Mouse (Mus musculus) brain, adult 2 months (tissue): ENCODE data around the gene Veph1.
A peak's percentile ranks its signal among the peaks of the same experiment; 100 is the strongest.

Experiments used
- DNase-seq: peaks from one replicate; pipeline ENCODE4 v3.0.0; 2011; ENCODE audit warnings: low read depth, low spot score

Veph1 gene

GRCm38 (mm10) chr3:66296545-66296944 is at the start of gene Veph1:
Gene Veph1 (minus strand): TSS chr3:66296837.
- DNase-seq, result no peak

DNA sequence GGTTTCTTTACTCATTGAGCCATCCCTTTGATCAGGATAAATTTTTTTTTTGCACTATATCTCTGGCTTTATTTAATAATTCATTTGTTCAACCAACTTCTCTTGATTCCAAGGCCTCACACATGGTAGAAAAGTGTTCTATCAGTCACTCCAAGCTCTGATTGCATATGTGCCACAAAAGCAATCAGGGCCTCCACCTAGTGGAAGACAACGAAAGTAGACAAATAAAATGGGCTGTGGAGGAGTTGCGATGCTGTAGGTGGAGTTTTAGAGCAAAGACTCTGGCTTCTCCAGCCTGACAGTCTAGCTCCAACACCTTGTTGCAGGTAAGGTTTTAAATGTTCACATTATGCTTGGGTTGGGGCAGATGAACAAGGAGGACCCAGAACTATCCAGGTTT is 44.1 kb upstream of the Veph1 start:
- DNase-seq, result no peak

DNA sequence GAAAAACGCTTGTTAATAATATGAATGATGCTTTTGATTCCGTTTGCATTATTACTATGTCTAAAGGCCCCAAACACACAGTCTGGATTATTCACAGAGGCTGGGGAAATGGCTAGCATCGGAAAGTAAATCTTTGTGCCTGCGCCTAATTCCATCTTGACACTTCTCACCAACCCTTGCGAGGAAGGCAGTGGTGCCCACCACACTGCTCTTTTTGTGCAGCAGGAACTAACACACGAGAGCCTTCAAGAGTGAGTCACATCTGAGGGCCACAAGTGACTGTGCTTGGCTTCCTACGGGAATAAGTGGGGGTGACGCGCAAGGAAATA is 35.7 kb upstream of the Veph1 start:
- no peak for DNase-seq

DNA sequence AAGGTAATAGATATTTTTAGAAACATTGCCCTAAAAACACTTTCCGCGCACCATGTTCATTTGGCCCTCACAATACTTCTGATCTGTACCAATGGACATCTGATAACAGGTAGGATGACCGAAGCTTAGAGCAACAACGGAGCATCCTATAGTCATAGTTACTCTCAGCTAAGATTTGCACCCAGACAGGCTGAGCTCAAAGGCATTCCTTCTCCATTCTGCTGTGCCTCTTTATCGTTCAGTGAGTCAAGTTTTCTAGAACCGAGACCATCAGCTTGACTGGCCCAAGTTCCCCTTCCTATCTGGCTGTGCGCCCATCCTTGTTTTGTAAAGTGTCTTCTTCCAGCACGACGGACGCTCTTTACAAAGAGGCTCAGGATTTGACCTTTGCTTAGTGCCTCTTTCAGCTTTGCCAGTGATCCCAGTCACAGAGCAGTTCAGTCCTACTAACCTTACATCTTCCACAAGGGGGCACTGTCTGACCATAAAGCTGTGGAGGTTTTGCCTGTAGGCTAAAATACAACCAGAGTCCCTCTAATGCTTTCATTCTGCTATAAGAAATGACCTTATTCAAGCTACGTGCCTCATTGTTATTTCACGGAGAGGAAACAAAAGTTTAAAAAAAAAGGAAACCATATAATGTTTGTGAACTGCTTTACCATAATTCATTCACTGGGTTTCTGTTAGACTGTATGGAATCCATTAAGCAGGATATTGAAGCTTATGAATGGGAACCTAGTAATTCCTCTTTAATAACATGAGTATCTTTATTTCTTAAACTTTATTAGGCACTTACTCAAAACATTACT is 35.2 kb upstream of the Veph1 start:
- DNase-seq, result peak; percentile 72

DNA sequence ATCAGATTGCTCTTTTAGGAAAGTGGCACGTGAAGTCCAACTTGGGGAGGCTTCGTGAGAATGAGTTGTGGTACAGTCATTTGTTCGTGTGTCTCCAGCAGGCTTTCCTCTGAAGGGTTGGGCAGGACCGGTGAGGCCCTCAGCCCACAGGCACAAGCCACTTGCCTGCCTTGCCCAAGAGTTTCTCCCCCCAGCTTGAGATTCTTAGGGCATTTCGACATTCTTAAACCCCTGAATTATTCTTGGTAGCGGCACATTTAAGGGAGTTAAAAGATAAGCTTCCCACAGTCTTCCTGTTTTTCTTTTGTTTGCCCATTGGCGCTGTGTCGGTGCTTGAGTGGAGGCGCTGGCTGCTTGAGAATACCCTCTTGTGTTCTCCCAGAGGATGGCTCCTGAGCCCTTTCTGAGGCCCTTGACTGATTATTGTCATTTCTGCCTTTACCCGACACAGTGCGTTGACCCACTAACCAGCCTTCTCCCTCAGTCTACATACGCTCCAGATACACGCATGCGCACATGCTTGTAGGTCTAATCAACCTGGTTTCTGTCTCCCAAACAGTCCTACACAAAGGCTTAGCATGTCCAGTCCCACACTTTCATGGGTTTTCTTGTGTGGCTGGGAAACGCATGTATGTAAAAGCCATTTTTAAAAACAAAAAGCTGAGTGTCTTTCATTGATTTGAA is 34.4 kb upstream of the Veph1 start:
- no peak for DNase-seq

GRCm38 (mm10) chr3:66325962-66326834 is 29.6 kb upstream of the Veph1 start:
- no peak for DNase-seq

- DNase-seq, result no peak
Measured at GRCm38 (mm10) chr3:66325486-66325951, 28.9 kb upstream of the Veph1 start.

DNA sequence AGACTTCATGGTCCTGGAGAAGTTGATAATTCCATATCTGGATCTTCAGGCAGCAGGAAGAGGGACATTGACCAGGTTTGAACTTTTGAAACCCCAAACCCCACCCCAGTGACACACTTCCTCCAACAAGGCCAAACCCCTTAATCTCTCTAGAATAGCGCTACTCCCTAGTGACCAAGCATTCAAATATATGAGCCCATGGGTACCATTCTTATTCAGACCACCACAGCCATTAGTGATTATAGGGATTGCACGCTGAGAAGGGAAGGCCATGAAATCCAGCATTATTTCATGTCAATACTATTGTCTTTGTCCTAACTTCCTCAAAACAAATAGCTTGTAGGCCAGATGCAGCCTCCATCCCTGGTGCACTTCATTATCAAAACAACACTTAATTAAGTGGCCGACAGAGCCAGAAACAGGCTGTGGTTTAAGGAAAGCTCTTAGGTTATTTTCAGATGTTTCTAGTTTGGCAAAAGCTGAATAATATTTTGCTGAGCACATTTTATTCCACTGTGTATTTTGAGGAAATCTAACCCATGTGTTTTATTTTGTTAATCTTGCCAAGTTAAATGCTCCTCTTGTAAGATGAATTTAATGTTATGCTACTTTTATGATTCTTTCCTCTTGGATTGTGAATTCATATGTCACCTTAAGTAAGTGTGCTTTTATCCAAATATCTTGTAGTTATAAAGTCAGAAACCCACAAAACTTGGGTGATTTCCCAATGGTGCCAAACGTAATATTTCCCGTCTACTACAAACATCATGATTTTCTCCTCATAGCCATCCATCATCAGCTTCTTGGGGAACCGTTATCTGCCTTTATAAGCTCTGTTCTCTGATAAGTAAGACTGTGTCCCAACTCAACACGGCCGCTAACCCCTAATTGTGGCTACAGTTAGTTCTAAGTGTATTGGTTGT is 18.4 kb upstream of the Veph1 start:
- DNase-seq, result no peak

DNA sequence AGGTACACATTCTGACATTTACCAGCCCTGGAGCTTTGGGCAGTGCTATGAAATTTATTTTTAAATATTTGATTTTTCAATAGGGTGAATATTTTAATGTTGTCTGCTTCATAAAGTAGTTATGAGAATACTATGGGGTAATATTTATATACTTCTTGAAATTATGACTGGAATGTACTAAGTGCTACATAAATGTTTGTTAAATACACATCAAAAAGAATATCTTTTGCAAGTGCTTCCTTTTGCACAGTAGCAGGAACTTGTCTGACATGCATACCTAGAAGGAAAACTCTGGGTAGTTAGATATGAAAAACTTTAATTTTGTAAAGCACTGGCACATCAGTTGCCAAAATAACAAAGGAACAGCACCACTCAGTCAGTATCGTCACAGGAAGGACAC is 13.9 kb upstream of the Veph1 start:
- no peak for DNase-seq

GRCm38 (mm10) chr3:66309531-66309930 is 12.9 kb upstream of the Veph1 start:
- no peak for DNase-seq

- no peak for DNase-seq
Measured at GRCm38 (mm10) chr3:66295236-66295635, 1.4 kb downstream of the Veph1 start.

GRCm38 (mm10) chr3:66294729-66295128 is 1.9 kb downstream of the Veph1 start:
- DNase-seq, result no peak

DNA sequence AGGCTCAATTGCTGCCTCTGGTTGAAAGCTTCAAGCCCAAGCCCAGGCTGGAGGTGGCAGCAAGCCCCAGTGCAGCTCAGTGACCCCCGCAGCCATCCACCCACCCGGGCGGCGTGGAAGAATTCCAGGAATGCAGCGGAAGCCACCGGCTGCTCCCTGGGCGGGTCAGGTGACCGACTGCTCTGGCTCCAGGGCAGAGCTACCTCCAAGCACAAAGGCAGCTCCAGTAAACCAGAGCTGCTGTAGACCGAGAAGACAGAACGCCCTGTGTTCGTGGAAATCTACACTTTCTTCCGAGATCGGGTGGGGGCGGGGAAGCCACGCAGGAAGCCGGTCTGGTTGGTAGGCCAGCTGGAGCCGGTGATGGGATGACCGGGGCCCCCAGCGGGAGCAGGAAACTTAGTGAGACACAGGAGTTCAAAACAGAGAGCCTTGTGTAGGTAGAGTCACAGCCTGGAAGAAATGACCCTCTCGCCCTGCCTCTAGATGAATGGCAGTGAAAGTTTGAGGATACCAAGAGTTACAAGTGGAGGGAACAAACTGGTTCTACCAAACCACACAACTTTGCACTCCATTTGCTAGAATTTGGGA is 4.2 kb downstream of the Veph1 start:
- DNase-seq, result peak; percentile 5

DNA sequence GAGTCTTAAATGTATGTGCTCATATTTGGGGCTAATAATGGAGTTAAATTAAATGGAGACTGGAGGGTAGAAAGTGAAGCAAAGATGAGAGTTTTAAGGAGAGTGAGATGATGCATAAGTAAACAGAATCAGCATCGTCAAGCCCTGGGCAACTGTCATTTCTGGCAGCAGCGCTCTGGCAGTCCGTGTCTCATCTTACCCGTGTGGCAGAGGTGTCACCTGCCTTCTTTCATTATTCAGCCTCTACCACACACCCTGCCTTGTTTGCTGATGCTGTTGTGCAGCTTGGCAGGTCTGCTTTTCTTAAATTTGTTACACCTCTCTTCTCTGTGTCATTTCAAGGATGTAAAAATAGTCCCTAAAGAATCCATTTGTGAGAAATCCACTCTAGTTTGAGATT is 33.4 kb downstream of the Veph1 start:
- DNase-seq, result no peak

GRCm38 (mm10) chr3:66262319-66262718 is 34.3 kb downstream of the Veph1 start:
- no peak for DNase-seq

DNA sequence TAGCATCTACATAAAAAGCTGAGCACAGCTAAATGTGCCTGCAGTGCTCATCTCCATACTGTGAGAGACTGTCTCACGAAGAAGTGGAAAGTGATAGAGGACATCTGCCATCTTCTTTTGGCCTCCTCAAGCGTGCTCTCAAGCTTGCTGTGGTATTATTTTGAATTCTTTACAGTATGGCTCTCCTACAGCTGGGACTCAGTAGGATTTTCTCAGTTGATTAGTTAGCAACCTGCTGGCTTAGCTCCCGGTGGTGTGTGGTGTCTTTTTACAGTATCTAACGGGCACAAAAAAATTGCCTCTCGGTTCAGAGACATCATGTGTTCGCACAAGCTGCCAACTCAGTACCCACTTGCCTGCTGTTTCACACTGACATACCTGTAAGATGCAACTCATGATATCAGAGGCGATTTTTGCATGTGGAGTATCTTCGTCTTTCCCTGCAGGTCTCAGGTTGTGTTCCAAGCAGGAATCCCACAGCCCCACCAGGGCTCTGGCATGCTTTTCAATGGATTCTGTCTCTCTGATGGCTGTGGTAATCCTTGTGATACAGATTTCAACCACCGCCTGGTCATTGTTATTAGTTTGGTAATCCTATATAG is 42.0 kb downstream of the Veph1 start:
- DNase-seq, result peak; percentile 62

GRCm38 (mm10) chr3:66251842-66252241 is 44.8 kb downstream of the Veph1 start:
- no peak for DNase-seq

GRCm38 (mm10) chr3:66240476-66240875 is 56.2 kb downstream of the Veph1 start:
- peak; percentile 65 for DNase-seq

- peak; percentile 65 for DNase-seq
Measured at GRCm38 (mm10) chr3:66236234-66236871, 60.3 kb downstream of the Veph1 start.
